Mouse (Mus musculus) heart, embryonic 12.5 days (tissue): ENCODE measurements around the gene A4galt. TPM values are rescaled to one million over a fixed set of nuclear protein-coding genes. Genes with fewer than 3 reads are reported as not detected.

ENCODE experiments used
- ATAC-seq: fragments of 200-750 bp; cut with Nextera tagmentation; 2 replicates; pipeline ENCODE4 v1.8.0; 2017; ENCODE audit warnings: moderate TSS enrichment, moderate library complexity; ENCODE audit not compliant: insufficient number of reproducible peaks, low FRiP score
- H3K27ac ChIP-seq: fragments of 300-500 bp; sonication (generic); 2 replicates; pipeline ENCODE4 v1.5.1; 2016; ENCODE audit warnings: mild to moderate bottlenecking, moderate library complexity; ENCODE audit not compliant: poor library complexity, severe bottlenecking
- H3K27me3 ChIP-seq: fragments of 300-500 bp; sonication (generic); replicated peaks from 2 replicates; pipeline ENCODE4 v1.6.1; 2016; ENCODE audit warnings: mild to moderate bottlenecking, moderate library complexity
- H3K36me3 ChIP-seq: fragments of 300-500 bp; sonication (generic); 2 replicates; pipeline ENCODE4 v1.6.1; 2016; ENCODE audit warnings: mild to moderate bottlenecking, moderate library complexity
- H3K4me1 ChIP-seq: fragments of 300-500 bp; sonication (generic); replicated peaks from 2 replicates; pipeline ENCODE4 v1.6.1; 2016; ENCODE audit warnings: mild to moderate bottlenecking
- H3K4me2 ChIP-seq: fragments of 300-500 bp; sonication (generic); 2 replicates; pipeline ENCODE4 v1.6.1; 2016; ENCODE audit warnings: mild to moderate bottlenecking, moderate library complexity
- H3K4me3 ChIP-seq: fragments of 300-500 bp; sonication (generic); 2 replicates; pipeline ENCODE4 v1.5.1; 2016; ENCODE audit warnings: mild to moderate bottlenecking
- H3K9ac ChIP-seq: fragments of 300-500 bp; sonication (generic); 2 replicates; pipeline ENCODE4 v1.6.1; 2016; ENCODE audit warnings: mild to moderate bottlenecking, moderate library complexity
- H3K9me3 ChIP-seq: fragments of 300-500 bp; sonication (generic); replicated peaks from 2 replicates; pipeline ENCODE4 v1.6.1; 2016; ENCODE audit warnings: mild to moderate bottlenecking, moderate library complexity
- WGBS: fragments of 180-500 bp; shearing (Covaris S2); methylation state at CpG from one replicate; pipeline ENCODE4 v1.1.7; 2016; 5-methylcytosine and 5-hydroxymethylcytosine counted together
- polyA plus RNA-seq: library from polyadenylated mRNA; unstranded; fragments of >200 nt; fragmentation: Nextera tagmentation; extraction: Ambion mirVana; gene quantifications from 2 replicates; pipeline ENCODE4 v1.2.1, GENCODE M21; 2016

Gene A4galt
- polyA plus RNA-seq: 0.18 TPM in 2 replicates

DNA sequence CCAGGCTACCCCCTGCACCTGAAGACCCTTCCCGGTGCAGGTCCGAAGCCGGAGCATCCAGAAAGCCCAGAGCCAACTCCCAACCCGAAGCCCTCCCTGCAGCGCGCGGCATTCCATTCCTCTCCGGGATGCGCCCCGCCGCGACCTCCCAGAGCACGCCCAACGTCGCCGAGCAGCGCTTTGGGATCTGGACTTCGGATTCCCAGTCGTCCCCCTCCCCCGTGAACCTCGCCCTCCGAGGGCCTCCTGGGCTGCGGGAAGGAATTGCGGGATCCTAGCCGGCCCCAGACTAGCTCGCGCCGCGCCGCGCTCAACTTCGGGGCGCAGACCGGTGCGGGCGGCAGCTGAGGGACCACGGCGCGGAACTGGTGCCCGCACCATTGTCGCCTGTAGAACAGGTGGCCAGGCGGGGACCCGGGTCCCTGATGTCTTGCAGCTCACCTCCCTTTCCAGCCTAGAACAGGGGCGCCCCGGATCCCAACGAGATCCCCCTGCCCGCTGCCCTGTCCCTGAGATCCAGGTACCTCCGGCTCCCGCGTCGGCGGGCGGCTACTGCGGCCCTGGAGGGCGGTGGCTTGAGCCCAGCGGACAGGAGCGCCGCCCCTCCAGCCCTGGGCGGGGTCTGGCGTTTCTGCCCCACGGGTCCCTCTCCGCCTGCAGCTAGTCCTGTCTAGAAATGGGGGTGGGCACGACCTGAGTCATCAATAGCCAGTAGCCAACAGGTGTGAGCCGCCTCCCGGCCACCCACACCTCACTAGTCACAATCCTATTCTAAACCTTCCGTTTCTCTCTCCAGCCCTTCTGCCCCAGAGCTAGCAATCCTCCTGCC is at the start of gene A4galt:
TSS of gene A4galt (minus strand) at position 599 of the 829 bp plus-strand sequence.
- Histone ChIP-seq H3K4me2 (peak within 1 kb of the TSS; percentile 84), H3K4me1 (peaks cover 11% of the 10 kb centered on the region; the same call in 1 of the 2 replicates), H3K36me3 (no peaks in the 10 kb centered on the region), H3K9me3 (0 out of 2 replicates have a peak, but pooled peaks cover 7% of the 10 kb centered on the region), H3K4me3 (peak within 1 kb of the TSS; percentile 48), H3K27me3 (peaks cover 49% of the 10 kb centered on the region), H3K9ac (peak within 1 kb of the TSS; percentile 51), H3K27ac (no peak within 1 kb of the TSS)
- 2% methylated on average over 65 of the region's 66 CpGs for WGBS
- ATAC-seq: 0 out of 2 replicates have a peak, but pooled peaks have one; percentile 33

DNA sequence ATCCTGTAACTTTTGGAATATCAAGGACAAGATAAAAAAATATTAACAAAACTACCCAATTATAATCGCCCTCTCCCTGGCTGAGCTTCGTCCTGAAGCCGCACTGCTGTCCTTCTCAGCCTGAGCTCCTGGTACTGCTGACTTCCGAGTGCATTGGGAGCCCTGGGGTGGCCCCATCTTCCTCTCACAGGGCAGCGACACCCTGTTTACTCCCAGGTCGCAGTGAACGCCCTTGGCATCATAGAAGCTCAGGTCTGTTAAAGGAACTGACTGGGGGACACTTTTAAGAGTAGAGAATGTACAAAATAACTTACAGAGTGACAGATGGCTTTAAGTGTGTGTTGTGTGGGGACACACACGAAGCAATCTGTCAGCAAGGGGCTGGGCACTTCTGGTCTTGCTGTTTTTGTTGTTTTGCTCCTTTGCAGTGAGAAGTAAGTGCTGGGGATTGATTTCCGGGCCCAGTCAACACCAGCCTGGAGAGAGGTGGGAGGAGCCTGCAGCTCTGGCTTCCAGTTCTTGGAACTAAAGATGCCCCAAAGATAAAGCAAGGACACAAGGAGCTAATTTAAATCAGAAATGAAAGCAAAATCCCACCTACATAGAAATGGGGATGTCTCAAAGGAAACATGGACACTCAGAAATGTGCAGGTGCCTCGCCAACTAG is 48.5 kb upstream of the A4galt start:
- no peak overlapping the region for H3K9ac ChIP-seq
- no peak overlapping the region for H3K27ac ChIP-seq
- H3K4me2 ChIP-seq: no peak overlapping the region
- ATAC-seq: no peak
- no peak overlapping the region for H3K4me3 ChIP-seq
- H3K36me3 ChIP-seq: peaks cover 38% of the 10 kb centered on the region
- WGBS: 41% methylated on average over 10 of the region's 10 CpGs
- no peaks in the 10 kb centered on the region for H3K27me3 ChIP-seq
- peaks cover 24% of the 10 kb centered on the region for H3K4me1 ChIP-seq
- no peaks in the 10 kb centered on the region for H3K9me3 ChIP-seq

GRCm38 (mm10) chr15:83299450-83299849 is 47.9 kb upstream of the A4galt start:
- WGBS: 70% methylated on average over 7 of the region's 7 CpGs
- Histone ChIP-seq H3K9me3 (no peaks in the 10 kb centered on the region), H3K9ac (no peak overlapping the region), H3K4me2 (no peak overlapping the region), H3K4me3 (no peak overlapping the region), H3K4me1 (peaks cover 24% of the 10 kb centered on the region), H3K27ac (no peak overlapping the region), H3K36me3 (peaks cover 33% of the 10 kb centered on the region), H3K27me3 (no peaks in the 10 kb centered on the region)
- ATAC-seq: no peak

- H3K27ac ChIP-seq: no peak overlapping the region
- ATAC-seq: no peak
- 81% methylated on average over 2 of the region's 2 CpGs for WGBS
- H3K9ac ChIP-seq: no peak overlapping the region
- peaks cover 33% of the 10 kb centered on the region for H3K36me3 ChIP-seq
- peaks cover 19% of the 10 kb centered on the region for H3K4me1 ChIP-seq
- 0 out of 2 replicates have a peak, but pooled peaks cover under 1% of the 10 kb centered on the region for H3K9me3 ChIP-seq
- H3K27me3 ChIP-seq: no peaks in the 10 kb centered on the region
- H3K4me3 ChIP-seq: no peak overlapping the region
- H3K4me2 ChIP-seq: no peak overlapping the region
Measured at GRCm38 (mm10) chr15:83298810-83299209, 47.2 kb upstream of the A4galt start.

DNA sequence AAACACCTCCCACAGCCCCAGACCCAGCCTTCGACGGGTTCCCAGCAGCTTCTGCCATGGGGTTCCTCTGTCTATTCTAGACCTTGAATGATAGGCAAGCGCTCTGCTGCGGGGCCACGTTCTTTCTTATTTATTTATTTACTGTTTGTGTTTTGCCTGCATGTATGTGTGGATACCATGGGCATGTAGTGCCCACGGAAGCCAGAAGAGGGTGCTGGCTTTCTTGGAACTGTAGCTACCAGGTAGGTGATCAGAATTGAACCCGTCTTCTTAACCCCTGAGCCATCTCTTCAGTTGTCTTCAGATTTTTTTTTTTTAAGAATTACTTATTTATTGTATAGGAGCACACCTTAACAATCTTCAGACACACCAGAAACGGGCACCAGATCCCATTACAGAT is 46.7 kb upstream of the A4galt start:
- WGBS: 78% methylated on average over 8 of the region's 8 CpGs
- Histone ChIP-seq H3K9me3 (peaks cover 4% of the 10 kb centered on the region; the same call in 1 of the 2 replicates), H3K27me3 (no peaks in the 10 kb centered on the region), H3K36me3 (peaks cover 32% of the 10 kb centered on the region), H3K4me1 (peaks cover 21% of the 10 kb centered on the region; the same call in 1 of the 2 replicates), H3K4me2 (no peak overlapping the region), H3K4me3 (no peak overlapping the region), H3K9ac (no peak overlapping the region), H3K27ac (no peak overlapping the region)
- no peak for ATAC-seq

GRCm38 (mm10) chr15:83296771-83297311 is 45.3 kb upstream of the A4galt start:
- no peak for ATAC-seq

GRCm38 (mm10) chr15:83296050-83296449 is 44.5 kb upstream of the A4galt start:
- Histone ChIP-seq H3K4me3 (no peak overlapping the region), H3K9me3 (peaks cover 4% of the 10 kb centered on the region; the same call in 1 of the 2 replicates), H3K27ac (no peak overlapping the region), H3K4me1 (peaks cover 21% of the 10 kb centered on the region; the same call in 1 of the 2 replicates), H3K27me3 (no peaks in the 10 kb centered on the region), H3K4me2 (no peak overlapping the region), H3K9ac (no peak overlapping the region), H3K36me3 (peaks cover 18% of the 10 kb centered on the region)
- WGBS: 86% methylated on average over 4 of the region's 4 CpGs
- no peak for ATAC-seq

More at GRCm38 (mm10) chr15:83296771-83297311, 45.3 kb upstream of the A4galt start:
- Histone ChIP-seq H3K27me3 (no peaks in the 10 kb centered on the region), H3K4me1 (peaks cover 21% of the 10 kb centered on the region; the same call in 1 of the 2 replicates), H3K27ac (no peak overlapping the region), H3K9me3 (peaks cover 4% of the 10 kb centered on the region; the same call in 1 of the 2 replicates), H3K4me2 (no peak overlapping the region), H3K9ac (no peak overlapping the region), H3K36me3 (peaks cover 20% of the 10 kb centered on the region), H3K4me3 (no peak overlapping the region)
- WGBS: 58% methylated on average over 6 of the region's 8 CpGs

DNA sequence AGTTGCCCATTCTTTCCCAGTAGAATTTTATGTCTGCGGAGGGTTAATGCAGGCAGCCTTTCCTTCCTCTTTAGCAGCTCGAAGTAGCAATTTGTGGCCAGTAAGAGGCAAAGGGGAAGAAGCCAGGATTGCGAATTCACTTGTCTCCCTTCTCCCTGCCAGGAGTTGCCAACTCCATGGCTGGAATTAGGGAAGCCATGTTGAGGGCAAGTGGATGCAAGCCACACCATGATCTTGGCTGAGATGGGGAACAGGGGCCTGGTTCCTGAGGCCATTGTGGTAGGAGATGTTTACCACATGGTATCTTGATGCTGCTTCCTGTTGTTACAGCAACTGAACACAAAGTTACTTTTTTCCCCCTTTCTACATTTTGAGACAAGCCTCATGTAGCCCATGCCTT is 43.4 kb upstream of the A4galt start:
- 70% methylated on average over 3 of the region's 3 CpGs for WGBS
- Histone ChIP-seq H3K9me3 (peaks cover 4% of the 10 kb centered on the region; the same call in 1 of the 2 replicates), H3K4me1 (peaks cover 12% of the 10 kb centered on the region; the same call in 1 of the 2 replicates), H3K4me2 (no peak overlapping the region), H3K4me3 (no peak overlapping the region), H3K36me3 (peaks cover 15% of the 10 kb centered on the region), H3K9ac (no peak overlapping the region), H3K27me3 (no peaks in the 10 kb centered on the region), H3K27ac (no peak overlapping the region)
- ATAC-seq: no peak

DNA sequence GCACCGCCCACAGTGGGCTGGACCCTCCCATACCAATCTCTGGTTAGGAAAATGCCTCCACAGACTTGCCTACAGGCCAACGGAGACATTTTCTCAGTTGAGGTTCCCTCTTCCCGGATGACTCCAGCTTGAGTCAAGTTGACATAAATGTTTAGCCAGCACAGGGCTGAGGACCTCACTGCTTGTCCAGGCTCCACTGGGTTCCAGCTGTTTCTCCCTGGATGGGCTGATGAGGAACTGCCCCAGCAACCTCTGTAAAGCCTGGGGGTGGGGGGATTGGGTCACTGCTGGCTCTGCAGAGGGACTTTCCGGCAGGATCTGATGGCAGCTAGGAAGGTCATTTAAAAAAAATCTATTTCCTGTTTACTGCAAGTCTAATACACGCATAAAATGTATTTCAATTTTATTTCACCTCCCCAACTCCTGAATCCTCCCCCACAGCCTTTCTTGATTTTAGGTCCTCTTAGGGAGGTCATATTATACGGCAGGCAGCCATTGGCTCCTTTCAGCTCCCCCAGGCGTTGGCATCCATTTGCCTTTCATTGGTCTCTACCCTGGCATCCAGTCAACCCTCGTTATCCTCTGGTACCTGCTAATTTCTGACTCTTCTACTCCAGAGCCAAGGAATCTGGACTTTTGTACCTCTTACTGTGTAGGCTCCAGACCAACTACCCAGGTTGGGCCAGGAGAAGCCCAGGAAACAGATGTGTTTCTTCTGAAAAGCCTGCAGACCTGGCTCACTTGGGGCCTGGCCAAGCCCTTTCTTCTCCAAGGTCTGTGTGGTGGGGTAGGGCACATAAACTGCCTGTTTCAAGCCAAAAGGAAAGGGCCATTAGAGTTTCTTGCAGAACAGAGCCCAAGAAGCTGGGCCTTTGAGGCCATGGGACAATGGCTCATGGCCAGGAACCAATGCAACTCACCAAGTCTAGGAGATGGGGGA is 42.4 kb upstream of the A4galt start:
- Histone ChIP-seq H3K9ac (no peak overlapping the region), H3K4me1 (peaks cover 5% of the 10 kb centered on the region; the same call in 1 of the 2 replicates), H3K4me3 (no peak overlapping the region), H3K36me3 (peaks cover 10% of the 10 kb centered on the region), H3K9me3 (peaks cover 4% of the 10 kb centered on the region; the same call in 1 of the 2 replicates), H3K27ac (no peak overlapping the region), H3K27me3 (no peaks in the 10 kb centered on the region), H3K4me2 (no peak overlapping the region)
- 84% methylated on average over 8 of the region's 8 CpGs for WGBS
- no peak for ATAC-seq

- ATAC-seq: no peak
- peaks cover 5% of the 10 kb centered on the region; the same call in 1 of the 2 replicates for H3K4me1 ChIP-seq
- peaks cover 4% of the 10 kb centered on the region; the same call in 1 of the 2 replicates for H3K9me3 ChIP-seq
- H3K27ac ChIP-seq: no peak overlapping the region
- H3K9ac ChIP-seq: no peak overlapping the region
- H3K4me3 ChIP-seq: no peak overlapping the region
- H3K4me2 ChIP-seq: no peak overlapping the region
- 72% methylated on average over 6 of the region's 6 CpGs for WGBS
- no peaks in the 10 kb centered on the region for H3K27me3 ChIP-seq
- peaks cover 5% of the 10 kb centered on the region; the same call in 1 of the 2 replicates for H3K36me3 ChIP-seq
Measured at GRCm38 (mm10) chr15:83293144-83293543, 41.6 kb upstream of the A4galt start.
